Mouse (Mus musculus) layer of hippocampus, postnatal 36 days (tissue): ENCODE data around the gene Jsrp1. TPM values are rescaled to one million over a fixed set of nuclear protein-coding genes. Genes with fewer than 3 reads are reported as not detected.

Experiments
- DNase-seq, 2 experiments: peaks; one replicate each; pipeline ENCODE4 v3.0.0; 2022
- total RNA-seq, 2 experiments: library from RNA; stranded (reverse); gene quantifications; 2 replicates each; pipeline ENCODE4 v1.2.3; 2021

The Jsrp1 gene
- total RNA-seq, 2 experiments from 2014 or later = 2.3 to 2.5 TPM

DNA sequence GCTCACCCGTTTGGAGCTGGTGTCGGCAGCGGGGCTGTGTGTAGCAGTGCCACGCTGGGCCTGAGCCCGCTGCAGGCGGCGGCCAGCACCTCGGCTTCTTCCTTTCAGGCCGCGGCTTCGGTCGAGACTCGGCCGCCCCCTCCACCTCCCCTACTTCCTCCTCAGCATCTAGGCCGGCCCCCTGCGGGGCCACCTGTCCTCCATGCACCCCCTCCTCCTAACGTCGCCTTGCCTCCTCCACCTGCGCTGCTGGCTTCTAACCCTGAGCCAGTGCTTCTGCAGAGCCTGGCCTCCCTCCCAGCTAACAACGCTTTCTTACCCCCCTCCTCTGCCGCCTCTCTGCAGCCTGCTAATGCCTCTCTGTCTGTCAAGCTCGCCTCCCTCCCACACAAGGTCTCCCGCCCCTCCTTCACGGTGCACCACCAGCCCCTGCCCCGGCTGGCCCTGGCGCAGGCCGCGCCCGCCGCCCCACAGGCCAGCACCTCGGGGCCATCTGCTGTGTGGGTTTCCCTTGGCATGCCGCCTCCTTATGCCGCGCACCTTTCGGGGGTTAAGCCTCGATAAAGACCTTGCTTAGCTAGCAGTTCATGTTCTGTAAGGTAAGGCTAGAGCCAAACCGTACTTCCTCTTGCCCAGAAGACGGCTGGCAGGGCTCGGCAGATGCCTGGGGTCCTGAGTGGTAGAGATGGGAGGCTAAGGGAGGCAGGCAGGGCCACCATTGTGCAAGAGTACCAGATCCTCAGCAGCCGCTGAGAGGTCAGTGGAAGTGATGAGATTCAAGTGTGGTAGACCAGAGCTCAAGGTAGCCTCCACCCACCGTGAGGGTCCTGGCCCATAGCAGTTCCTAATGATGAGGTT lies 20.9 kb downstream of the Jsrp1 start:
- no peak for DNase-seq

DNA sequence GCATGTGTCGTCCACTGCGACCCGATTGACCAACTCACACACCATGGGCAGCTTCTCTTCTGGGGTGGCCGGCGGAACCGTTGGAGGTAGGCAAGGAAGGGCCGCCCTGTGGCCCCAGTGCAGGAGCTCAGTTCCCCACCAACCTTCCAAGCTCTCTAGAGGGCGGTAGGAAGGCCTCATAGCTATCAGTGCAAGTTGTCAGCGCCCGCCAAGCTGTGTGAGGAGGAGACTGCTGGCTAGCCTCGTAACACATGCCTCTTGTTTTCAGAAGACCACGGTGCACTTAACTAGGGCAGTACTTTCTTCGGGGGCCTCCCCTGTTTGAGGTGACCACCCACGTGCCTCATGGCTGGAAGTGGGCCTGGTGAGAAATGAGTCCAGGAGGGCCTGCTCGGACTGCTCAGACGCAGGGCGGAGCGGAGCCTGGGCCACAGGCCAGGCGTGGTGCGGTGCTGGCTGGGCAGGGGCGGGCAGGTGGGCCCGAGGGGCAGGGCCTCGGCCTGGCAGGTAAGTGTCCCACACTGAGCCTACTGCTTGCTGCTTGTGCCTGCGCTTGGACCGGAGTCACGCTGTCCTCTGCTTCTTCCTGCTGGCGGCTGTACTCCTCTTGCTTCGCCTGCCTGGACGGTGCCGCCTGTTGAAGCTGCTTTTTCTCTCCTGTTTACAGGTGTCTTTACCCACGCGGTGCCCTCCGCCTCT lies 21.7 kb downstream of the Jsrp1 start:
- no peak for DNase-seq

DNA sequence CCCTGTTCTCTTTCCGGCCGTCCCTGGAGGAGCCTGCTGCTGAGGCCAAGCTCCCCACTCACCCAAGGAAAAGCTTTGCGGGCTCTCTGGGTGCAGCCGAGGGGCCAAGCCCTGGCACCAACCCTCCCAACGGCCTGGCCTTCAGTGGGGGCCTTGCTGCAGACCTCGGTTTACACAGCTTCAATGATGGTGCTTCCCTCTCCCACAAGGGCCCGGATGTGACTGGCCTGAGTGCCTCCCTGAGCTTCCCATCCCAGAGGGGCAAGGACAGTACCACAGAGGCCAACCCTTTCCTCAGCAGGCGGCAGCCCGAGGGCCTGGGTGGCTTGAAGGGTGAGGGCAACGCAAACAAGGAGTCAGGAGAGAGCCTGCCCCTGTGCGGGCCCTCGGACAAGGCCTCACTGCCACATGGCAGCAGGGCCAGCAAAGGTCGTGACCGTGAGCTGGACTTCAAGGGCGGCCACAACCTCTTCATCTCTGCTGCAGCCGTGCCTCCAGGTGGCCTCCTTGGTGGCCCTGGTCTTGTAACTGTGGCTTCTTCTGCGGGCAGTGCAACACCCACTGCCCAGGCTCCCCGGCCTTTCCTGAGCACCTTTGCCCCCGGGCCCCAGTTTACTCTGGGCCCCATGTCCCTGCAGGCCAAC lies 22.4 kb downstream of the Jsrp1 start:
- DNase-seq = no peak

DNA sequence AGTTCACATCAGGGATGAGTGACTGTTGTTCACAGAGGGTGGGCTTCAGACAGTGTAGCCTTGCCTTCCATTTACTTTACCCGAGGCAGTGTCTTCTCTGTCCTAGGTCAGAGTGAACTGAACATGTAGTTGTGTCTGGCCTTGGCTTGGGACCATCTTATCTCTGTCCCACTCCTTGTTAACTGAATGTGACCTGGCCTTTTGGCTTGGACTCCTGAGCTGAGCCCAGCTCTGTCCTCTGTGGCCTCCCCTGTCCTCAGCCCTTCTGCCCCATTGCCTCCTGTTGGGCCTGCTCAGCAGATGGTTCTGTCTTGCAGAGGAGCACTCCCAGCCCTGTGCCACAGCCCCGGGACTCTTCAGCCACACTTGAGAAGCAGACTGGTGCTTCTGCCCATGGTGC lies 25.8 kb downstream of the Jsrp1 start:
- no peak for DNase-seq

DNA sequence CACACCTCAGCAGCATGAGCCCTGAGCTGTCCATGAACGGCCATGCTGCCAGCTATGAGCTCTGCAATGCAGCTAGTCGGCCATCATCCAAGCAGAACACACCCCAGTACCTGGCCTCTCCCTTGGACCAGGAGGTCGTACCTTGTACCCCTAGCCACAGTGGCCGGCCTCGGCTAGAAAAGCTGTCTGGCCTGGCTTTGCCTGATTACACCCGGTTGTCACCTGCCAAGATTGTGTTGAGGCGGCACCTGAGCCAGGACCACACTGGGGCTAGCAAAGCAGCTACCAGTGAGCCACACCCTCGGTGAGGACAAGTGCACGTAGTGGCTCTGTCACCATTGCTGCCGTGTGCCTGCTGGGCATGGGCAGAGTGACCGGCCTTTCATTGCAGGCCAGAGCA lies 27.3 kb downstream of the Jsrp1 start:
- no peak for DNase-seq

DNA sequence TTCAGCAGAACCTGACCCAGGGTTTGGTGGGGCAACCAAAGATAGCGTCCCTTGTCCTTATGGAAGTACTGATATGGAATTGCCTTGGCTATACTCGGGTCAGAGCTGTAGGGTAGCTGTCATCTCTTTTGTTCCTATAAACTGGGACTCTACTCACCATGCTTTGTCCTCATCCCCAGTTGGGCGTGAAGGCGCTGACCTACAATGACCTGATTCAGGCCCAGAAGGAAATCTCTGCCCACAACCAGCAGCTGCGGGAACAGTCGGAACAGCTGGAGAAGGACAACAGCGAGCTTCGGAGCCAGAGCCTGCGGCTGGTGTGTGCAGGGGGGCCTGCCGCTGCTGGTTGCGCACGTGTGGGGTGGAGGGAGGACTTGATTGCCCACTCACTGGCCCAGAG lies 28.4 kb downstream of the Jsrp1 start:
- DNase-seq = no peak

DNA sequence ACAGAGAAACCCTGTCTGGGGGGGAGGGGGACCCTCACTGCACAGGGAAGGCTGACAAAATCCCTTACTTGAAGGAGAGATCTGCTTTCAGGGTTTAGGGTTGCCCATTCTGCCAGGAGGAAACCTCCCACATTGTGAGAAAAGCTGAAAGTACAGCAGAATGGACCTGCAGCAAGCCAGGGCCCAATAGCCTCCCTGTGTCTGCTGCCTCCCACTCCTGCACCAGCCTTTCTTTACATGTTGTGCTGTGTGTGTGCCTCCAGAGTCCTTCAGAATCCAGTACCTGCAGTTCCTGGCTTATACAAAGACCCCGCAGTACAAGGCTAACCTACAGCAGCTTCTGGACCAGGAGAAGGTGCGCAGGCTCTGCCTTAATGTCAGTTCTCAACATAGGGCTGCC lies 29.0 kb downstream of the Jsrp1 start:
- no peak for DNase-seq

DNA sequence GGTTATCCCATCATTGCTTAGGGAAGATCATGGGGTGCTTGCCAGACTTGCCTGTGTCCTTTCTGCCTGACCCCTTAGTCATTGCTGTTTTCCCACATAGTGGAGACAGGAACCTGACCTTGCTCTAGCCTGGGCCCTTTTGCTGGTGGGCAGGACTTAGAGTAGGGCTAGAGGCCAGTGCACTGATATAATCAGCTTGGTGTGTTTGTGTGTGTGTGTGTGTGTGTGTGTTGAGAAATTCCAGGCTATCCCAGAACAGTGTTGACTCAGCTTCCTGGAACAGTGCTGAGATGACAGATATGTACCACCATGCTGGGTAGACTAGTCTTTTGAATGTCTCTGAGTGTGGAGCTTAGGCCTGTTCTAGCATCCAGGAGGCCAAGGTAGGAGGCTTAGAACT lies 33.7 kb downstream of the Jsrp1 start:
- DNase-seq = no peak

DNA sequence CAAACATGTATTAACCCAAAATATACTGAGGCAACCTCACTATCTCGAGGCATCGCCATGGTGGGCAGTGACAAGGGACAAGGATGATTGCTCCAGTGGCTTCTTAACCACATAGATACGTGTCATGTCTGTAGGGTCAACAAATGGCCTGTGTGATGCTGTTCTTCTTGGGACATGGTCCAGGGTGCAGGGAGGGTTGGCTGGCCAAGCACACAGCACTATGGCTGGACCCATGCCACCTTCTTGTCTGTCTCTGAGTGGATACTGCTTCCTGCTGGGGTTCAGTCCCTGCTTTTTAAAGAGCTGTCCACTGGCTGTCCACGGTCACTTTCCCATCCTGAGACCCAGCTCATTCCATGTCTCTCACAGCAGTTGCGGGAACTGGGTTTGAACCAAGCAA lies 36.2 kb downstream of the Jsrp1 start:
- DNase-seq = no peak

DNA sequence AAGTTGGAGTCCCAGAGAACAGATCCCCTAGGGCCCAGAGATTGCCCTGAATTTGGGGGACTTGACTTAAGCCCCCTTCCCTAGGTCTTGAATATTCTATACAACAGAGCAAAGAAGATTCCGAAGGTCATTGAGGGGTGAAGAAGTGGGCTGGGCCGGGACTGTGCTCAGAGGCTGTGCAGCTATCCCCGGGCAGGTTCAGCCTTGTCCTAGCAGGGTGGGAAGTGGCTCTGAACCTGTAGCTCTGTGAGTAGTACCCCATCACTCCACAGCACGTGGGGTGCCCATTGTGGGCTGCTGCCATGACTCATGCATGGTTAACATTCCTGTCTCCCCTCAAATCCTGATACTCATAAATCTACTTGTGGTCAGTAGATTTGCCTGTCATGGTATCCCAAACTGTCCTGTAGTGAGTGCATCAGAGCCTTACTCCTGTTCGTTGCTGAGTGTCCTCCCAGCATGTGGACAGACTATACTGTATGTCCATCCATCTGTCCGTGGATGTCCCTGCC lies 36.9 kb downstream of the Jsrp1 start:
- DNase-seq = no peak

DNA sequence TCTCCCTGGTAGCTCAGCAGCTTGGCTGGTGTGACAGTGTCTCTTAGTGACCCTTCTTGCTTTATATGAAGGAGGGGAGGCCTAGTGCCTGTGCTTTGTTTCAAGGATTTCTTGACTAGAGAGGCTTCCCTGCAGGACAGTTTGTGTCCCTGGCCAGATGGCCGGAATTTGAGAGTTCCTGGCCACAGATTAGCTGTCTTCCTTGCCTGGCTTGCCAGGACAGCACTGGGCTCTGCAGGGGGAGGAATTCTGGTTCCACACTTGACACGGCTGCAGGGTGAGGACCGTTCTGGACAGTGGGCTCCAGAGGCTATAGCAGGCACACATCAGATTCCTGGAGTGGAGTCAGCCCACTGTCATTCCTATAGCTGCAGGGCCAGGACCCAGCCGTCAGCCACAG lies 37.6 kb downstream of the Jsrp1 start:
- no peak for DNase-seq

DNA sequence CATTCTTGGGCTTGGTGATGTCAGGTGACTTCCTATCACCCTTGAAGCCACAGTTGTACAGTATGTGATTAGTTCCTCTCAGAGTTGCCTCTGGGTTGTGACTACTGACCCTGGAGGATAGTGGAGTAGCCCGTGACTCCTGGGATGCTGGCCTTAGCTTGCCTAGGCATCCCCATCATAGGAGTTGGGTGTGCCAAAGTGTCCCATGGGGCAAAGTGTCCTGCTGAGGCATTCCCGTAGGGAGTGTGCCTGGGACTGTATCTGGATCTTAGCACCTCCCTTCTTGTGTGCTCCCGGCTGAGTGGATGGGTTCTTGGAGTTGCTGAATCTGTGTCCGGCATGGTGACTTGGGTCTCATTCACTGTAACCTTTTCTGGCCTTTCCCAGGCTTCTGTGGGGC lies 38.3 kb downstream of the Jsrp1 start:
- no peak for DNase-seq

DNA sequence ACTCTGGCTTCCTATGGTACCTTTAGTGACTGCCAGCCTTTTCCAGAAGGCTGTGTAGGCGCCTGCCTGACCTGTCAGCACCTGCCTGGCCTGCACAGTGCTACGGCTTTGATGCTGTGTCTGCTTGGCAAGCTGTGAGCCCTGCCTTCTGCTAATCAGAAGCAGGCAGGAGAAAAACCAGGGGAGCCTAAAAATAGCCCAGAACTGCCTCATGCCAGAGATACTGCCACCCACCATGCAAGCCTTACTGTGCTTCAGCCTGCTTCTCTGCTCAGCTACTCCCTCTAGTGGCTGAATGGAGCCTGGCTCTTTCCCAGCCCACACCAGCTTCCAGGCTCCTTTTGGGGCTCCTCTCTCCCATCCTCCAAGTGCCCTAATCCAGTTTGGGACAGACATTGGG lies 38.7 kb downstream of the Jsrp1 start:
- peak; percentile 84 for DNase-seq

DNA sequence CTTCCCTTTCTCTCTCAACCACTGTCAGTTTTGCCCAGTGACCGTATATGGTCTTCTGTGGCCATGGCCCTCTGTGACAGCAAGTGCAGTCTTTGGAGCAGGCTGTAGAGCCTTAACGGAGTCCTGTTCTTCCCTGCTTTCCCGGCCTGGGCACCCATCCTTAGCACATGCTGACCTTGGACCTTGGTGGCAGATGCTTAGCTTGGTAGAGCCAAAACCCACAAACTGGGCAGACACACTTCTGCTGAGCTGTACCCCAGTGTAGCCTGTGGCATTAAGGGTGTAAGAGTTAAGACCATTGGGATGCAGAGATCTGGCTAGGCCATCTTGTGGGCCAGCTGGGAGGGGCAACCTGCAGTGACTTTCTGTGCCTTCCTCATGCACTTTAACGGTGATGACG lies 39.5 kb downstream of the Jsrp1 start:
- DNase-seq = no peak

DNA sequence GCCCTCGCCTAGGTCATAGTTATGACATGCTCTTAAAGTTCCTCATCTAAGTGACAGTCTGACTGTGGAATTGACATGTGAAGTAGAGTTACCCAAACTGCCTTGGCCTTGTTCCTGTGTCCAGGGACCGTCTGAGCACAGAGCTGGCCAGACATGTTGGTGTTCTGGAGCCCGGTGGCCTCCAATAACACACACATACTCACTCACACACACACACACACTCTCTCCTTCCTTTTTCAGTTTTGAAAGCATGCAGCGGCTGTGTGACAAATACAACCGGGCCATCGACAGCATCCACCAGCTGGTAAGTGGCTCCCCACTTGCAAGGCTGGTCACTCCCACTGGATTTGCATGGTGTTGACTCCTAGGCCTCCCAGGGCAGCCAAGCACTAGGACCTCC lies 44.9 kb downstream of the Jsrp1 start:
- no peak for DNase-seq

DNA sequence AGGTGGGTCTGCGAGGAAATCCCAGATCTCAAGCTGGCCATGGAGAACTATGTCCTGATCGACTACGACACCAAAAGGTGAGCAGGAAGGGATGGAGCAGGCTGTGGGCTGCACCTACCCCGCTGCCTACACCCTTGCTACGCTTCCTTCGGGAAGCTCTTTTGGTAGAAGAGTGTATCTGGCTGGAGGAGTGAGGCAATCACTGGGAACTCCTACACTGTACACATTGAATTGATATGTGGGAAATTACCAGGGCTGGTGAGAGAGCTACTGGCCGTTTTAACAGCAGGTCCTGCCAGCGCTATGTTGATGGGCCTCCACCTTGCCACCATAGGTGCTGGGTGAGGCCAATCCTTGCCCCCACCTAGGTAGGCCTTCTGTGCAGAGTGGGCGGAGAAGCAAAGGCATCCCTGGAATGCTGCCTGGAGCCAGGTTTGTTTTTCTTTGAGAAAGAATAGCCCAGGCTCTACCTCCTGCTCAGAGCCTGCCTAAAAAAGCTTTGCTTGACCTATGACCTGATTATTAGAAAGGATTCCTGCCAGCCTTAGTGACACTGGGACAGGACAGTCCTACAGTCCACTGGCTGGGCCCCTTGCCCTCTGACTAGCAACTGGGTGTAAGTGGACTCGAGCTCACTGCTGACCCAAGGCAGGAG lies 47.0 kb downstream of the Jsrp1 start:
- DNase-seq = no peak

DNA sequence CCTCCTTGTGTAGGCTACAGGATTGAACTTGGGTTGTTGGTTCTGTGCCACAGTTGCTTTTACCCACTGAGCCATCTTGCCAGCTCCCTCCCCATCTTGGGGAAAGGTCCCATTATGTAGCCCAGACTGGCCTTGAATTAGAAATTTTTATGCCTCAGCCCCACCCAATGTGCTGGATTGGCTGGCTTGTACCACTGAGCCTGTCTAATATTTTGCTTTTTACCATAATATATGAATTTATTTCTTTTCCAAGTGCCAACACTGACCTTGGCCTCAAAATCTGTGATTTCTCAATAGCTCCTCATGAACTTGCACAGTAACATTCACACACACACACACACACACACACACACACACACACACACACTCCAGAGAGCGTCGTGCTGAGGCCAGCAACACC lies 47.6 kb downstream of the Jsrp1 start:
- no peak for DNase-seq

DNA sequence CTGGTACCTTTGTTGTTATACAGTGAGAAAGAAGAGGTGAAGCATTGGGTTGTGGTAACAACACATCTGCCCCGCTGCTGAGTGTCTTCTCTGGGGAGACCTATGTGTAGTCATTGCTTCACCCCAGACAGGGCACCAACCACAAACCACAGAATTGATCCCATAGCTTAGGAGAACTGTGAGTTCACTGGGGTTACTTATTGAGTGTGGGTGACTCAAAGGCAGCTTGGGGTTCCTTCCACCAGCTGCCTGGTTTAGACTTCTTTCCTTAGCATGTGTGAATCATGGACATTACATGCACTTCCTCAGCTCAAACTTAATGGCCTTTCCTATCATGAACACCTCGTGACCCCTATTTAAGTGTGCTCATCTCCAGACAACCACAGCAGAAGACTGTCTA lies 49.8 kb downstream of the Jsrp1 start:
- no peak for DNase-seq

DNA sequence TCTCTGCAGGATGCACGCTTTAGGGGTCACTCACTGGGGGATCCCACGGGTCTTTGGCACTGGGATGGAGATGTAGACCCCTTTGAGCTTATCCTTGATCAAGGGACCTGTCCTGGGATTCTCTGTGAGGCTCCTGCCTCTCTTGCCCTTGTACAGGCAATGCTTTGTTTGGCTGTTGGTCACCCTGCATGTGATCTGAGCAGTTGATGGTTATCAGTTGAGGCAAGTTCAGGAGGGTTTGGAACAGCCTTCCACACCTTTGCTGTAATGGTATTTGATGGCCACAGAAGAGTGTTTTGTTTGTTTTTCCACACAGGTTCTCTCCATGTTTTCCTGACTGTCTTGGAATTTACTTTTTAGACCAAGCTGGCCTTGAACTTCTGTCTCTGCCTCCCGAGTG lies 51.5 kb downstream of the Jsrp1 start:
- no peak for DNase-seq

DNA sequence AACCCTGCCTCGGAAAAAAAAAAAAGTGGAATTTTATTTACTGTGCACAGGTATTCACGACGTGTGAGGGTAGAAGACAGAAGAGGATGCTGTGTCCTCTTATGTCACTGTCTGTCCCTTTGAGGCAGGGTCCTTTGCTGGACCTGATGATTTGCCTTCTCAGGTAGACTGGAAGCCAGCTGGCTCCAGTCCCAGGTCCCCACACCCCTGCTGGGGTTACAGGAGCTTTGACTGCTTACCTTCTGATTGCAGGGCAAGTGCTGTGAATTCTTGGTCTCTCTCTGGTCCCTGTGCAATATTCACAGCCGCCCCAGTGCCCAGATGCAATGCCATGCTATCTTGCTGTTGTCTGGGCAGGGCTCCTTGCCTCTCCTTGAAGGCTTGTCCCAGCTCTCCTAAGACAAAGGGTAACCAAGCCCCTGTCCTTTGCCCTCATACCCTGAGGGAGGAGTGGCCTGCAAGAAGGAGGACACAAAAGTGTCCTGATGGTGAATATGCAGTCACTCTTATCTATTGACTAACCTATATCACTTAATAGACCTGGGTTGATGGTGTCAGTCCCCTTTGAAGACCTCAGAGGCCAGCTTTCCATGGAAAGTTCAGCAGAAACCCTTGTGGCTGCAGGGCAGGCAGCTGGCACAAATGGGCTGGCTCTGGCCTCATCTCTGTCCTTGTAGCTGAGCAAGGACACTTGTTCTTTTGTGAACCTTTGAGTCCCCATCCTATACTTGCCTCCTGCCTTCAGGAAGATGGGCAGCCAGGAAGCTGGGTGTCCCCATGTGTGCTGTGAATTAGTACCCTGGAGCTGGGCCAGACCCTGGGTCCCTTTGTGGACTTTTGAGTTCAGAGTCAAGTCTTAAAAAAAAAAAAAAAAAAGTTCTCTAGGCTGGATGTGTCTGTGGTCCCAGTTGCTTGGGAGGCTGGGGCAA lies 52.4 kb downstream of the Jsrp1 start:
- DNase-seq = no peak

DNA sequence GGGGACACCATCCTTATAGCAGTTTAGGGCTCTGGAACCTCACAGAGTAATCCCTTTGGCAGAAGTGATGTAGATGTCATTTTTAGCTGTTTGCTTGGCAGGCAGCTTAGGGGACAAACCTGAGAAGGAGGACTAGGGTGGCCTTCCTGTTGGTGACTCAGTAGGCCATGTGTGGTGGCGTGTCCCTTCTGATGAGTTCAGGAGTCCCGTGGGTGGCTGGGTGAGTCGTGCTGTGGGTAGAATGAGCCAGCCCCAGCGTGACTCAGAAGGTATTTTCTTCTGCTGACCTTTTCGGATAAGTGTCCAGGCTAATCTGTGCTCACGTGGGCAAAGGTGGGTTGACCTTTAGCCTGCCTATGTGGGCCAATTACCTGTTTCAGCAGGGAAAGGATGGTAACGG lies 54.6 kb downstream of the Jsrp1 start:
- DNase-seq = no peak
